Mouse (Mus musculus) neural tube, embryonic 13.5 days (tissue): ENCODE results near the gene Chrd. TPM values are rescaled to one million over a fixed set of nuclear protein-coding genes. Genes with fewer than 3 reads are reported as not detected.
A peak's percentile ranks its signal among the peaks of the same experiment; 100 is the strongest.

ENCODE experiments used
- ATAC-seq: fragments of 200-750 bp; cut with Nextera tagmentation; 2 replicates; pipeline ENCODE4 v1.8.0; 2017; ENCODE audit warnings: low read depth, mild to moderate bottlenecking, moderate TSS enrichment, moderate library complexity
- H3K27ac ChIP-seq: fragments of 300-500 bp; sonication (generic); replicated peaks from 2 replicates; pipeline ENCODE4 v1.5.1; 2015; ENCODE audit warnings: moderate library complexity, mild to moderate bottlenecking, inconsistent platforms
- H3K27me3 ChIP-seq: fragments of 300-500 bp; sonication (generic); 2 replicates; pipeline ENCODE4 v1.6.1; 2015; ENCODE audit warnings: mild to moderate bottlenecking, inconsistent platforms
- H3K36me3 ChIP-seq: fragments of 300-500 bp; sonication (generic); 2 replicates; pipeline ENCODE4 v1.6.1; 2015; ENCODE audit warnings: mild to moderate bottlenecking, inconsistent platforms
- H3K4me1 ChIP-seq: fragments of 300-500 bp; sonication (generic); replicated peaks from 2 replicates; pipeline ENCODE4 v1.6.1; 2015; ENCODE audit warnings: inconsistent platforms
- H3K4me2 ChIP-seq: fragments of 300-500 bp; sonication (generic); 2 replicates; pipeline ENCODE4 v1.6.1; 2015; ENCODE audit warnings: inconsistent platforms, mild to moderate bottlenecking, moderate library complexity
- H3K4me3 ChIP-seq: fragments of 300-500 bp; sonication (generic); 2 replicates; pipeline ENCODE4 v1.5.1; 2015; ENCODE audit warnings: mild to moderate bottlenecking, inconsistent platforms
- H3K9ac ChIP-seq: fragments of 300-500 bp; sonication (generic); 2 replicates; pipeline ENCODE4 v1.6.1; 2015; ENCODE audit warnings: moderate library complexity, mild to moderate bottlenecking, inconsistent platforms
- H3K9me3 ChIP-seq: fragments of 300-500 bp; sonication (generic); 2 replicates; pipeline ENCODE4 v1.6.1; 2016; ENCODE audit warnings: inconsistent platforms
- WGBS: fragments of 180-500 bp; shearing (Covaris S2); methylation state at CpG from one replicate; pipeline ENCODE4 v1.1.7; 2015; 5-methylcytosine and 5-hydroxymethylcytosine counted together
- polyA plus RNA-seq: library from polyadenylated mRNA; unstranded; fragments of >200 nt; fragmentation: Nextera tagmentation; extraction: Ambion mirVana; gene quantifications from 2 replicates; pipeline ENCODE4 v1.2.1, GENCODE M21; 2015

Gene Chrd
- polyA plus RNA-seq, 1 experiment from 2014 or later, result 6.9 TPM

DNA sequence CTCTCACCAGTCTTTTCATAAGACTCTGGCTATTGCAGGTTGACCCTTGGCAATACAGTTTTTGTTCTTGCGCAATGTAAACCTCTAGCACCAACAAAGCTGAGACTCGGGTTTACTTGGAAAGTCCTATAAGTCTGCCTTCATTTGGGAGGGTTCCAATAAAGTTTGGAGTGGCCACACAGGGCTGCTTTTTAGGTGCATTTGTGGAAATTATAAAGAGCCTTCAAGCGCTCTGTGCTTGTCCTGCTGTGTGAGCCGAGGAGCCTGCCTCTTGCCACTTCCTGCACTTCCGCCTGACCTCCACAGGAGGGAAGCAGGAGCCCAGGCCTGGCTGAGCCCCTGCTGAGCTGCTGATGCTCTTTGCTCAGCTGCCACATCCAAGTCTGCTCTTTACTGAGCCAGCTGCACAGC, 8.6 kb upstream of the Chrd start:
- Histone ChIP-seq H3K4me3 (no peak overlapping the region), H3K4me2 (no peak overlapping the region), H3K9me3 (no peaks in the 10 kb centered on the region), H3K27ac (no peak overlapping the region), H3K4me1 (no peaks in the 10 kb centered on the region; the same call in 1 of the 2 replicates), H3K9ac (no peak overlapping the region), H3K27me3 (no peaks in the 10 kb centered on the region), H3K36me3 (peaks cover 29% of the 10 kb centered on the region)
- 32% methylated on average over 5 of the region's 5 CpGs for WGBS
- ATAC-seq, result peak; percentile 64; the same call in 1 of the 2 replicates

DNA sequence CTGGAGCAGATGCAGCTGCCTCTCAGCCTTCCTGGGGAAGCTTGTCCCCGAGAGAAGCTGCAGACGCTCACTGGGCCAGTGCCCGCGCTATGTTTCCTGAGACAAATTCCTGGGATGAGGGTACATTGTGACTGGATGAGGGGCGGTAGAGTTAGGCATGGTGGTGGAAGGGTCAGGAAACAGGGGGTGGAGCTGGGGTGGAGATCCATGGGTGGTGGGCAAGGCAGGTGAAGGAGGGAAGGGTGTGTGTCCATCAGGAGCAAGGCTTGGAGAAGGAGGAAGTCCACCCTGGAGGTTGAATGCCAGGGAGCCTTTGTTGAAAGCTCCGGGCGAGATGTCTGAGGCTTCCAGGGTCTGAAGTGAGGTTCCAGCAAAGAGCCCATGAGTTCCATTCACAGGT, 7.6 kb upstream of the Chrd start:
- 79% methylated on average over 7 of the region's 7 CpGs for WGBS
- Histone ChIP-seq H3K27ac (no peak overlapping the region), H3K4me2 (no peak overlapping the region), H3K27me3 (no peaks in the 10 kb centered on the region), H3K9me3 (no peaks in the 10 kb centered on the region), H3K4me3 (no peak overlapping the region), H3K36me3 (peaks cover 23% of the 10 kb centered on the region), H3K9ac (no peak overlapping the region), H3K4me1 (no peaks in the 10 kb centered on the region; the same call in 1 of the 2 replicates)
- no peak for ATAC-seq

DNA sequence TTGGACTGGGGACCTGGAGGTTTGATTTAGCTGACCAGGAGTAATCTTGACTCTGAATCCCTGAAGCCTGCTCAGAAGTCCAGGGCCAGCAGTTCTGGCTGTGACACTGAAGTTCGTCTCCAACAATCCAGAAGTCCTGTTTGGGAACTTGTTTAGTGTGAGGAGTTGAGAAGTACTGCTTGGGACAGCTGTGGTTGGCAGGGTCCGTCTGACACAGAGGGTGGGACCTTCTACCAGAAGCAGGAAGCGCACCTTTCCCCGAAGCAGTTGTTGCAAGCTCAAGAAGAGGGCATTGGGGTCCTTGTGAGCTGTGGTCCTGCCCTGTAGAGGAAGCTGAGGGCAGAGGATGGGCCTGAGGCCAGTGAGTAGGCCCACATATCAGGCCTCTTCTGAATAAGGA, 7.2 kb upstream of the Chrd start:
- Histone ChIP-seq H3K27me3 (no peaks in the 10 kb centered on the region), H3K4me3 (no peak overlapping the region), H3K9me3 (no peaks in the 10 kb centered on the region), H3K4me1 (no peaks in the 10 kb centered on the region; the same call in 1 of the 2 replicates), H3K36me3 (peaks cover 19% of the 10 kb centered on the region), H3K4me2 (no peak overlapping the region), H3K27ac (no peak overlapping the region), H3K9ac (no peak overlapping the region)
- no peak for ATAC-seq
- WGBS, result 81% methylated on average over 4 of the region's 4 CpGs

DNA sequence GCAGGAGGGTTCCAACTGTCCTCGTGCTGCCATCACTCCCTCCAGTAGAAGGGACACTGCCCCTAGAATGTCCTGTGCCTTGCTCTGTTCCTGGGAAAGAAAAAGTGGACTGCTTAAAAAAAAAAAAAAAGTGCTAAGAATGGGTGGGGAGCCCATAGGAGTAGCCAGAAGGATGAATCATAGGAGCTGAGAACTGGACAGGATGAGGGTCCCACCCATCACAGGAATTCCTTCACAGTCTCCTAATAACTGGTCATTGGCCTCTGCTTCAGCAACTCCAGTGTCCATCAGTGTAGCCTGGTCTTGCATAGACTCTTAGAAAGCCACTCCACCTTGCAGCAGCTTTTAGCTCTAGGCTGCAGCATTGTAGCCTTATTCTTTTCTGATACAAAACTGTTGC, 6.5 kb upstream of the Chrd start:
- no peak overlapping the region for H3K4me2 ChIP-seq
- no peak for ATAC-seq
- no peak overlapping the region for H3K9ac ChIP-seq
- no peaks in the 10 kb centered on the region; the same call in 1 of the 2 replicates for H3K4me1 ChIP-seq
- peaks cover 13% of the 10 kb centered on the region for H3K36me3 ChIP-seq
- no peaks in the 10 kb centered on the region for H3K9me3 ChIP-seq
- H3K27me3 ChIP-seq, result no peaks in the 10 kb centered on the region
- H3K27ac ChIP-seq, result no peak overlapping the region
- no peak overlapping the region for H3K4me3 ChIP-seq
- WGBS, result 81% methylated on average over 1 of the region's 1 CpGs

DNA sequence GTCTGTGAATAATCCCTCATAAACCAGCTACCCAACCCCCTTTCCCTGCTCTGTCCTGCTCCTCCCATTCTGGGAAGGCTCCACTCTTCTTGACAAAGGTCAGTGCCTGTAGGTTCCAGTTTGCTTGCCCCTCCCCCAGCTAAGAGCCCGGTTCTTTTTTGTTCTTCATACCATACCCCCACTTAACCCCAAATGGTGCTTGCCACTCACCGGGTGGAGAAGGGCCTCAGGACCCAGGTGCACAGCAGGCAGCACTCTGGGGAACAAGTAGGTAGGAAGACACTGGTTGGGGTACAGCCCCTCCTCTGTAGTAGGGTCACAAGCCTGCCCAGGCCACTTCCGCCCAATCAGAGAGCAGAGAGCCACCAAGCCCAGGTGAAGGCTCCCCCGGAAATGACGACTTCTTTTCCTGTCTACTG, 2.6 kb upstream of the Chrd start:
- no peak for ATAC-seq
- Histone ChIP-seq H3K9ac (no peak overlapping the region), H3K4me3 (no peak overlapping the region), H3K4me2 (no peak overlapping the region), H3K9me3 (no peaks in the 10 kb centered on the region), H3K27me3 (peaks cover 20% of the 10 kb centered on the region), H3K4me1 (peaks cover 30% of the 10 kb centered on the region), H3K36me3 (no peaks in the 10 kb centered on the region), H3K27ac (no peak overlapping the region)
- WGBS, result 34% methylated on average over 5 of the region's 5 CpGs

DNA sequence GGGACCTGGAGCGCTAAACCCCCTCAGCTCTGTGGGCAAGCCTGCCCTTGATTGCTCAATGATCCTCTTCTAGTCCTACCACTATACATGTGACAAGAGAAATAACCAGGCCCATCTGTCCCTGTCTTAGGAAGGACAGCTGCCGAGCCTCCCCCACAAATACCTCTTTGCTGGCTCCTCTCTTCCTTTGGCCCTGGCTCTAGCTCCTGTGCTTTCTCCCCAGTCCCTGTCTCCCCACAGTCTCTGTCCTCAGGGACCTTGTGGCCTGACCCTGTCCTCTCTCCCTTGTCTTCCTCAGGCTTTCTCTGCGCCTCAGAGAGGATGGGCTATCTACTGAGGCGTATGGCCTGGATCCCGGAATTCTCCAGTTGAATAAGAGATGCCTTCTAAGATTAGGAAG, 1.2 kb upstream of the Chrd start:
- ATAC-seq, result no peak

DNA sequence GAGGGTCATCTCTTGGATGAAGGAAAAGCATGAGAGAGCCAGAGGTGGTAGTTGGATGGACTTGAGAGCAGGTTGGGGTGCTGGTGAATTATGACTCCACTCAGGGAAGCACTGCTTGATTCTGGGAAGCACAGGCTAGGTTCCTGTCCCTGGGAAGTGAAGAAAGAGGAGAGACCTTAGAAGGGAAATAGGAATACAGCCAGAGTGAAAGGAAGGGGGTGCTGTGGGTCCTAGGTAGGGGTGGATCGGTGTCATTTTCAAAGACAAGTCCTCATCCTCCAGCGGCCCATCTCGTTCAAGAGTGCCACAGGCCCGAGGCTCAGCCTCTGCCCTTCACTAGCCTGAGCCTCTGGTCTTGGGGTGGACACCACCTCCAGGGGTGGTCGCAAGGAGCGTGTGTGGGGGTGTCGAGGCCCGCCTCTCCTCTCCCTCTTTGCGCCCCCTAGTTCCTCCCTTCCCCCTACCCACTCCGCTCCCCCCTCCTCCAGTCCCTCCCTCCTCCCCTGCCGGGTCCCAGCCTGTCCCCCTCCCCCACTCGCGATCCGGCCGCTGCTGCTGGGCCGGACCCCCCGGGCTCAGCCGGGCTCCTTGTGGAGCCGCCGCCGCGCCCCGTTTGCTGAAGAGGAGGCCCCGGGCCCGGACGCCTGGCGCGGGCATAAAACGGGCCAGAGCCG, 539 bp upstream of the Chrd start:
- H3K27me3 ChIP-seq, result peaks cover 30% of the 10 kb centered on the region
- H3K4me2 ChIP-seq, result peak overlapping the region; percentile 98
- H3K4me3 ChIP-seq, result peak overlapping the region; percentile 75
- peak; percentile 63 for ATAC-seq
- no peaks in the 10 kb centered on the region for H3K9me3 ChIP-seq
- H3K9ac ChIP-seq, result peak overlapping the region; percentile 90
- peaks cover 30% of the 10 kb centered on the region for H3K4me1 ChIP-seq
- H3K36me3 ChIP-seq, result peaks cover 19% of the 10 kb centered on the region
- WGBS, result 0% methylated on average over 20 of the region's 30 CpGs
- H3K27ac ChIP-seq, result peak overlapping the region; percentile 78

More for the DNA sequence above, 1.2 kb upstream of the Chrd start:
- Histone ChIP-seq H3K9me3 (no peaks in the 10 kb centered on the region), H3K4me2 (peak overlapping the region; percentile 98; the same call in 1 of the 2 replicates), H3K36me3 (peaks cover 12% of the 10 kb centered on the region), H3K4me1 (peaks cover 30% of the 10 kb centered on the region), H3K9ac (no peak overlapping the region), H3K4me3 (no peak overlapping the region), H3K27ac (peak overlapping the region; percentile 39; the same call in 1 of the 2 replicates), H3K27me3 (peaks cover 30% of the 10 kb centered on the region)
- WGBS, result 75% methylated on average over 5 of the region's 5 CpGs

DNA sequence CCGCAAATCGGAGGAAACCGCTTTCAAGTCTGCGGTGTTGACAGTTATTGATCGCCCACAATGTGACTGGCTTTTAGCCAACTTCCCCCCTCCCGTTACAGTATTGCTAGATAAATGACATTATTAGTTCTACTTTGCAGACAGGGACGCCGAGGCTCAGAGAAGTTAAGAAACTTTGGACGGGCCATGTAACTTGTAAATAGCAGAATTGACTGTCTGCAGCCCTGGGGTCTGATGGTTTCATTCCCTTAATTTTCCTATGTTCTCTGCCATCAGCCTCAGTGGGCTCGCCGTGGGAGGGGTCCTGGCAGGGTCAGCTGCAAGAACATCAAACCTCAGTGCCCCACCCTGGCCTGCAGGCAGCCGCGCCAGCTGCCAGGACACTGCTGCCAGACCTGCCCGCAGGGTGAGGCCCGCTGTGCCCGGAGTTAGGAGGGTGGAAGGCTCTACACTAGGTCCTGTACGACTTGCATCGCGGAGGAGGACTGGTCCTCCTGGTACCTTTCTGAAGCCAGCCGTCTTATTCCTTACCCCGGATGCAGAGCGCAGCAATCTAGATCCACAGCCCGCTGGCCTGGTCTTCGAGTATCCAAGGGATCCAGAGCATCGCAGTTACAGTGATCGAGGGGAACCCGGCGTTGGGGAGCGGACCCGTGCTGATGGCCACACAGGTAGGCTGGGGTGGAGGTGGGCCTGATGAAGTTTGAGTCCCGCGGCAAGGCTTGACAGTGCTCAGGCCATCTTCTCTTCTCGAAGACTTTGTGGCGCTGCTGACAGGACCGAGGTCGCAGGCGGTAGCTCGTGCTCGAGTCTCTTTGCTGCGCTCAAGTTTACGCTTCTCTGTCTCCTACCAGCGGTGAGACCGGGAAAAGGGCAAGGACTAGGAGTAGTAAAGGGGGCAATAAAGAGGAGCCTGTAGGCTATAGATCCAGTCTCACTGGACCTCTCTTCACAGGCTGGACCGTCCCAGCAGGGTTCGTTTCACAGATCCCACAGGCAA, 1.1 kb downstream of the Chrd start, which contains the start of gene Thpo:
TSS of gene Thpo (minus strand) at position 781 of the 1,000 bp plus-strand sequence.
- H3K4me3 ChIP-seq, result peak within 1 kb of the TSS; percentile 75
- peak within 1 kb of the TSS; percentile 78; the same call in 1 of the 2 replicates for H3K27ac ChIP-seq

DNA sequence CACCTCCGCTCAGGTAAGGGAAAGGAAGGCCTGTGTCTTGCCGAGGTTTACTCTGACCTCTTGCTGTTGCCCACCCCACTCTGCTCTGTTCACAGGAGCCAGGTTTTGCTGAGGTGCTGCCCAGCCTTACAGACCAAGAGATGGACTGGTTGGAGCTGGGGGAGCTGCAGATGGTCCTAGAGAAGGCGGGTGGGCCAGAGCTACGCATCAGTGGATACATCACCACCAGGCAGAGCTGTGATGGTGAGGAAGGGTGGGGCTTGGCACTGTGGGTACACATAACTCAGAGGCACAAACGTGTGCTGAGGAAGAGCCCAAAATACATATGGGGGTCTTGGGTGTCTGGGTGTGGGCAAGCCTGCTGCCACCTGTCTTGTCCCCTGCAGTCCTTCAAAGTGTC, 2.7 kb downstream of the Chrd start:
- Histone ChIP-seq H3K27me3 (peaks cover 30% of the 10 kb centered on the region), H3K36me3 (peaks cover 28% of the 10 kb centered on the region), H3K9ac (no peak overlapping the region), H3K4me1 (peaks cover 30% of the 10 kb centered on the region), H3K9me3 (no peaks in the 10 kb centered on the region), H3K4me2 (no peak overlapping the region), H3K4me3 (no peak overlapping the region), H3K27ac (no peak overlapping the region)
- WGBS, result 80% methylated on average over 5 of the region's 5 CpGs
- ATAC-seq, result no peak

More for the DNA sequence above, 1.1 kb downstream of the Chrd start, which contains the start of gene Thpo:
- ATAC-seq, result no peak
- H3K36me3 ChIP-seq, result peaks cover 28% of the 10 kb centered on the region
- H3K27me3 ChIP-seq, result peaks cover 30% of the 10 kb centered on the region
- peak within 1 kb of the TSS; percentile 90 for H3K9ac ChIP-seq
- 2% methylated on average over 45 of the region's 45 CpGs for WGBS
- peak within 1 kb of the TSS; percentile 98 for H3K4me2 ChIP-seq
- H3K4me1 ChIP-seq, result peaks cover 30% of the 10 kb centered on the region
- H3K9me3 ChIP-seq, result no peaks in the 10 kb centered on the region

DNA sequence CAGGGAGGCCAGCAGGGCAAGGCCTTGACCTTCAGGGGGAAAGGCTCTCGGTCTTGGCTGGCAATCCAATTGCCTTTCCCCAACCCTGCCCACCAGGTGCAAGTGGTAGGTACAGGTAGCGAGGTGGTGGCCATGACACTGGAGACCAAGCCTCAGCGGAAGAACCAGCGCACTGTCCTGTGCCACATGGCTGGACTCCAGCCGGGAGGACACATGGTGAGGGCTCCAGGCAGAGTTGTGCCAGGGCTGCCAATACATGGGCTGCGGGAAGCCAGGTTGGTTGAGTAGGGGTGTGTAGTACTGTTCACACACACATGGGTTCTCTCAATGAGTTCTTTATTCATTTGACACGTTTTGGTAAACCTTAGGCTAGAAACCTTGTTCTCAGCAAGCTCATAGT, 3.2 kb downstream of the Chrd start:
- no peak for ATAC-seq
- no peak overlapping the region for H3K4me2 ChIP-seq
- H3K27me3 ChIP-seq, result peaks cover 30% of the 10 kb centered on the region
- H3K9me3 ChIP-seq, result no peaks in the 10 kb centered on the region
- peaks cover 30% of the 10 kb centered on the region for H3K4me1 ChIP-seq
- H3K4me3 ChIP-seq, result no peak overlapping the region
- H3K27ac ChIP-seq, result no peak overlapping the region
- WGBS, result 88% methylated on average over 7 of the region's 7 CpGs
- peaks cover 29% of the 10 kb centered on the region for H3K36me3 ChIP-seq
- no peak overlapping the region for H3K9ac ChIP-seq

DNA sequence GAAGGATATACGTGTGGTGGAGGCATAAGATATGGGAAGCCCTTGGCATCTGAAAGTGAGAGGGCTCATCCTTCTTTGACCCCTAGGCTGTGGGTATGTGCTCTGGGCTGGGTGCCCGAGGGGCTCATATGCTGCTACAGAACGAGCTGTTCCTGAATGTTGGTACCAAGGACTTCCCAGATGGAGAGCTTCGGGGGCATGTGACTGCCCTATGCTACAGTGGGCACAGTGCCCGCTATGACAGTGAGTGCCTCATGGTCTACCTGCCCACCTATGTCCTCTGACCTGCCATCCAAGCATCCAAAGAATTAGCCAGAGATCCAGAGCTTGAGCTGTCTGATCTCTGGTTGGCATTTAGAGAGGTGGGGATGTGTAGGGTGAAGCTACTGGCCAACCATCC, 3.9 kb downstream of the Chrd start:
- no peak for ATAC-seq
- Histone ChIP-seq H3K36me3 (peaks cover 35% of the 10 kb centered on the region), H3K4me1 (peaks cover 28% of the 10 kb centered on the region), H3K4me2 (no peak overlapping the region), H3K9ac (no peak overlapping the region), H3K4me3 (no peak overlapping the region), H3K27me3 (peaks cover 27% of the 10 kb centered on the region), H3K9me3 (no peaks in the 10 kb centered on the region), H3K27ac (no peak overlapping the region)
- WGBS, result 91% methylated on average over 5 of the region's 5 CpGs

DNA sequence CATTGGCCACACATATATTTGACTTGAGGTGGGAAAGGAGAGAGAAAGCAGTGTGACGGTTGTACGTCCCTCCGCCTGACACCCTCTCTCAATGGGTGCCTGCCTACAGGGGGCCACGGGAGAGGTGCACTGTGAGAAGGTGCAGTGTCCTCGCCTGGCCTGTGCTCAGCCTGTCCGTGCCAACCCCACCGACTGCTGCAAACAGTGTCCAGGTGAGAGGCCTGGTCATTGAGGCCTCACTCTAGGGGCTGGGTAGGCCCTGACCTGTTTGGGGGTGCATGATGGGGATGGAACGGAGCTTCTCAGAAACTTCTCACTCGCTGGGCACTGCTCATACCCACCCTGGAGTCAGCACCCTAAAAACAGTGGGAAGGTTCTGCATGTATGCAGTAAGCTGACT, 6.9 kb downstream of the Chrd start:
- no peak overlapping the region for H3K4me2 ChIP-seq
- no peak for ATAC-seq
- peaks cover under 1% of the 10 kb centered on the region; the same call in 1 of the 2 replicates for H3K4me1 ChIP-seq
- no peak overlapping the region for H3K4me3 ChIP-seq
- no peak overlapping the region for H3K9ac ChIP-seq
- H3K27me3 ChIP-seq, result peaks cover 15% of the 10 kb centered on the region
- 89% methylated on average over 9 of the region's 9 CpGs for WGBS
- H3K27ac ChIP-seq, result no peak overlapping the region
- no peaks in the 10 kb centered on the region for H3K9me3 ChIP-seq
- peaks cover 38% of the 10 kb centered on the region for H3K36me3 ChIP-seq
